Mouse (Mus musculus) ES-Bruce4 (cell line): ENCODE results near the gene Hectd1. TPM values are rescaled to one million over a fixed set of nuclear protein-coding genes. Genes with fewer than 3 reads are reported as not detected.

Experiments
- H3K27ac ChIP-seq: 2 replicates; pipeline ENCODE4 v1.5.1; 2012; ENCODE audit warnings: low read length, inconsistent platforms; ENCODE audit not compliant: insufficient read depth
- H3K27me3 ChIP-seq: 2 replicates; pipeline ENCODE4 v1.6.1; 2012; ENCODE audit warnings: mild to moderate bottlenecking, low read length, inconsistent platforms; ENCODE audit not compliant: control insufficient read depth, poor library complexity, insufficient read depth, severe bottlenecking
- H3K36me3 ChIP-seq: 2 replicates; pipeline ENCODE4 v1.6.1; 2012; ENCODE audit warnings: inconsistent platforms, mild to moderate bottlenecking, low read length, moderate library complexity; ENCODE audit not compliant: control insufficient read depth, poor library complexity, insufficient read depth, severe bottlenecking
- H3K4me1 ChIP-seq: one replicate; pipeline ENCODE4 v1.8.1; 2011; ENCODE audit warnings: low read length; ENCODE audit not compliant: control insufficient read depth, insufficient read depth
- H3K4me3 ChIP-seq: 2 replicates; pipeline ENCODE4 v1.5.1; 2011; ENCODE audit warnings: low read depth, mild to moderate bottlenecking, low read length
- H3K9ac ChIP-seq: 2 replicates; pipeline ENCODE4 v1.6.1; 2012; ENCODE audit warnings: low read depth, mild to moderate bottlenecking, inconsistent platforms; ENCODE audit not compliant: poor library complexity, severe bottlenecking
- H3K9me3 ChIP-seq: replicated peaks from 2 replicates; pipeline ENCODE4 v1.6.1; 2012; ENCODE audit warnings: mild to moderate bottlenecking, low read length, inconsistent platforms; ENCODE audit not compliant: control insufficient read depth, poor library complexity, insufficient read depth, severe bottlenecking
- CTCF ChIP-seq: IDR thresholded peaks from one replicate; pipeline ENCODE4 v1.8.1; 2011; ENCODE audit warnings: low read depth, low read length
- EP300 ChIP-seq: IDR thresholded peaks from 2 replicates; pipeline ENCODE4 v1.6.1; 2011; ENCODE audit warnings: low read depth, low read length; ENCODE audit not compliant: insufficient read depth
- POLR2A ChIP-seq: IDR thresholded peaks from one replicate; pipeline ENCODE4 v1.8.1; 2011; ENCODE audit warnings: low read length; ENCODE audit not compliant: insufficient read depth
- polyA plus RNA-seq: library from polyadenylated mRNA; stranded (reverse); fragments of >200 nt; gene quantifications from 2 replicates; pipeline ENCODE4 v1.2.4, GENCODE M21; 2011; ENCODE audit warnings: low read depth; ENCODE audit not compliant: missing spikeins, insufficient read depth, insufficient read length

Gene Hectd1
- polyA plus RNA-seq, 1 experiment, result 96.9 TPM

- peak overlapping the region; percentile 40 for H3K9ac ChIP-seq
- H3K27me3 ChIP-seq, result no peaks in the 10 kb centered on the region
- H3K4me1 ChIP-seq, result no peaks in the 10 kb centered on the region
- no peaks in the 10 kb centered on the region for H3K9me3 ChIP-seq
- H3K36me3 ChIP-seq, result no peaks in the 10 kb centered on the region
- H3K4me3 ChIP-seq, result no peak overlapping the region
- H3K27ac ChIP-seq, result peak overlapping the region; percentile 9; the same call in 1 of the 2 replicates
- TF ChIP-seq POLR2A (no peak), EP300 (no peak), CTCF (no peak)
Observed at GRCm38 (mm10) chr12:51729058-51729457, 100.3 kb downstream of the Hectd1 start.

GRCm38 (mm10) chr12:51721836-51722235, 107.5 kb downstream of the Hectd1 start:
- Histone ChIP-seq H3K4me3 (no peak overlapping the region), H3K27ac (peak overlapping the region; percentile 80), H3K9me3 (no peaks in the 10 kb centered on the region), H3K36me3 (no peaks in the 10 kb centered on the region), H3K4me1 (peaks cover 2% of the 10 kb centered on the region), H3K27me3 (no peaks in the 10 kb centered on the region), H3K9ac (no peak overlapping the region)
- TF ChIP-seq CTCF, result no peak
- no peak for TF ChIP-seq POLR2A
- peak; percentile 57; the same call in 1 of the 2 replicates for TF ChIP-seq EP300

GRCm38 (mm10) chr12:51718617-51719016, 110.7 kb downstream of the Hectd1 start:
- peaks cover 2% of the 10 kb centered on the region for H3K4me1 ChIP-seq
- H3K9me3 ChIP-seq, result no peaks in the 10 kb centered on the region
- H3K27me3 ChIP-seq, result no peaks in the 10 kb centered on the region
- TF ChIP-seq POLR2A (no peak), EP300 (no peak), CTCF (no peak)
- no peak overlapping the region for H3K4me3 ChIP-seq
- H3K36me3 ChIP-seq, result no peaks in the 10 kb centered on the region
- no peak overlapping the region for H3K27ac ChIP-seq
- no peak overlapping the region for H3K9ac ChIP-seq

DNA sequence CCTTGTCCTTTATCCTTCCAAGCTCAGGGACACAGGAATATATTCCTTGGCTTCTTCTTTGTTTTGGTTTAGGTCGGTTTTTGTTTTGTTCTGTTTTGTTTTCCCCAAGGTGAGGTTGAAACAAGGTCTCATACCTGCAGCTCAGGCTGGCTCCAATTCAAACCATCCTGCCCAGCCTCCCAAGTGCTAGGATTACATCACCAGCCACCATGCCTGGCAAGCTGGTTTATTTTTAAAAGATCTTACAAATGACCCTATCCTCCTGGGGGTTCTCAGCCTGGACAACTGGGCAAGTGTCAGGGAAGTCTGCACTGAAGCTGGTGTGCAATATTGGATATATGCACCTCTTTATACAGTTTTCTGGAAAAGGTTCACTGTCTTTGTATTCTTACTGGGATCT, 116.7 kb downstream of the Hectd1 start:
- Histone ChIP-seq H3K9ac (no peak overlapping the region), H3K4me1 (peaks cover 8% of the 10 kb centered on the region), H3K36me3 (no peaks in the 10 kb centered on the region), H3K4me3 (no peak overlapping the region), H3K9me3 (no peaks in the 10 kb centered on the region), H3K27ac (no peak overlapping the region), H3K27me3 (no peaks in the 10 kb centered on the region)
- no peak for TF ChIP-seq POLR2A

GRCm38 (mm10) chr12:51710154-51710553, 119.2 kb downstream of the Hectd1 start:
- no peak for TF ChIP-seq EP300
- no peak for TF ChIP-seq CTCF
- no peak for TF ChIP-seq POLR2A
- Histone ChIP-seq H3K36me3 (no peaks in the 10 kb centered on the region), H3K9me3 (no peaks in the 10 kb centered on the region), H3K27ac (no peak overlapping the region), H3K27me3 (no peaks in the 10 kb centered on the region), H3K4me3 (no peak overlapping the region), H3K9ac (no peak overlapping the region), H3K4me1 (peaks cover 10% of the 10 kb centered on the region)

DNA sequence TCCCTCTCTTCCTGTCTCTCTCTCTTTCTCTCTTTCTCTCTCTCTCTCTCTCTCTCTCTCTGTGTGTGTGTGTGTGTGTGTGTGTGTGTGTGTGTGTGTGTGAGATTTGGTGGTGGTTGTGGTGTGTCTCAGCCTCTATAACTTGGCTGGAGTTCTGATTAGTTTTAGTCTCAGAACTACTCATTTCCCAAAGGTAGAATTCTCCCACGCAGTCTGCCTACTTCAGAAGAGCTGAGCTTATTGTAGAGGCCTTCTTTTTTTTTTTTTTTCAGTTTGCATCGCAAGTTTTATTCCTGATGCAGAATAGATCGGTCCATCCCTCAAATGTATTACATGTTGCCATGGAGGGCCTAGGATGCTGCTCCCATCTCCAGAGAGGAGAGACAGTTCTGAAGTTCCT, 119.6 kb downstream of the Hectd1 start:
- H3K27ac ChIP-seq, result no peak overlapping the region; the same call in 1 of the 2 replicates
- H3K4me1 ChIP-seq, result peaks cover 10% of the 10 kb centered on the region
- TF ChIP-seq POLR2A (no peak), EP300 (no peak), CTCF (no peak)

More for the DNA sequence above, 119.6 kb downstream of the Hectd1 start:
- H3K9ac ChIP-seq, result no peak overlapping the region
- no peaks in the 10 kb centered on the region for H3K9me3 ChIP-seq
- H3K27me3 ChIP-seq, result no peaks in the 10 kb centered on the region
- H3K36me3 ChIP-seq, result no peaks in the 10 kb centered on the region
- no peak overlapping the region for H3K4me3 ChIP-seq
